Mouse (Mus musculus) embryonic fibroblast, embryonic 13.5 days (primary cell): ENCODE results near the gene Klhl42.
A peak's percentile ranks its signal among the peaks of the same experiment; 100 is the strongest.

Experiments
- CTCF ChIP-seq: IDR thresholded peaks from 2 replicates; pipeline ENCODE4 v1.5.1; 2011; ENCODE audit warnings: mild to moderate bottlenecking, control low read depth, low read length, moderate library complexity, borderline replicate concordance; ENCODE audit not compliant: insufficient read depth
- POLR2A ChIP-seq: IDR thresholded peaks from 2 replicates; pipeline ENCODE4 v1.6.1; 2011; ENCODE audit warnings: low read depth, mild to moderate bottlenecking, control low read depth, low read length, moderate library complexity

DNA sequence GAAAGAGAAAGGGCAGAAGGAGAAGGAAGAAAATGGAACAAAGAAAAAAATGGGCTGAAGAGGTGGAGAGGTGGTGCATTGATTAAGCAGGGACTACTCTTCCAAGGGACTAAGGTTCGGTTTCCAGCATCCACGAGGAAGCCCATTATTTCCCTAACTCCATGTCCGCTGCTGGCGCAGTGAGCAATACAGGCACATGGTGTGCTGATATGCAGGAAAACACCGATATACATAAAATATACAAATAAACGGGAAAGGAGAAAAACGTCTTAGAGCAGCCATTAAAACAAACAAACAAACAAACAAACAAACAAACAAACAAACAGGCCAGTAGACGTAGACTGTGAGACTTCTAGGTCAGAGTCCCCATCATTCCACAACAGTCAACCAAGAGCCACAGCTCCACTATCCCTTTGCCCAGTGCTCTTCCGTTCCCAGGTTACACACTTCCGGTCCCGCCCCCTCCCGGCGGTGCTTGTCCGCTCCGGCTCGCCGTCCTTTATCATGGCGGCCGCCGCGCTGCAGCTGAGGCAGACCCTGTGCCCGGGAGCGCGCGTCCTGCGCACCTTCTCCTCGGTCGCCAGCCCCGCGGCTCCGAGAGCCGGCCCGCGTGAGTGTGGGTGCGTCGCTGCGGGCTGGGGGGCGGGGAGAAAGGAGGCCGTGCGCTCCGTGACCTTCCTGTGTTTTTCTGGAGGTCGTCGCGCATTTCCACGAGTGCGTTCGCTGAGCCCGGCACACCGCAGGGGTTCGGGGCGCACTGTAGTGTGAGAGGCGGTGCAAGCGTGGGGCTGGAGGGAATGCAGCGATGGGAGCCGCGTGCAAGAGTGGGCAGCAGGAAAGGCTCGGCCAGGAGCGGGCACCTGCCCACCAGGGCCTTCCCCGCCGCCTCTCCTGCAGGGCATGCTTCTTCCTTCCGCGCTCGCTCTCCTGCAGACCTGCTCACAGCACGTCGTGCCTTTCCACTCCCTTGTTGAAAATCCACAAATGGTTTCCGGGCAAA lies 48.6 kb upstream of the Klhl42 start, which contains the start of gene Mrps35:
- TF ChIP-seq CTCF: no peak
- TF ChIP-seq POLR2A: peak; percentile 86
